19 mouse cellular contexts compared by ENCODE assay signal in genomic region chr2:76541900-76542299, GRCm38 (mm10).
"Had no signal": no experiment of that assay in that cellular context is flagged by ENCODE, and none has a peak within 500 bp of the region (broad histone marks: within the 10 kb centered on the region; RNA-seq: fewer than 3 reads in every experiment).

No protein-coding gene starts in this region.

- H3K4me1 ChIP-seq: neural tube, embryonic 12.5 days had no signal

- DNase-seq: kidney, adult 8-10 months; kidney, postnatal 10 days; kidney, postnatal 36 days; liver, embryonic 13.5 days; lung, adult 2 months; right cerebral cortex, adult 18-20 months; right cerebral cortex, postnatal 14 days; thymus, adult 2 months; thymus, postnatal 14 days; thymus, postnatal 4 days had no signal

- H3K4me3 ChIP-seq: kidney, embryonic 15.5 days; limb, embryonic 10.5 days; limb, embryonic 13.5 days; liver, embryonic 13.5 days; midbrain, embryonic 12.5 days; midbrain, embryonic 15.5 days; neural tube, embryonic 12.5 days; neural tube, embryonic 15.5 days had no signal

- H3K4me2 ChIP-seq: kidney, embryonic 15.5 days; limb, embryonic 13.5 days; liver, embryonic 13.5 days; midbrain, embryonic 12.5 days; midbrain, embryonic 15.5 days; neural tube, embryonic 12.5 days; neural tube, embryonic 15.5 days had no signal

- H3K9me3 ChIP-seq: kidney, embryonic 15.5 days; limb, embryonic 10.5 days; limb, embryonic 13.5 days; liver, embryonic 13.5 days; midbrain, embryonic 12.5 days; midbrain, embryonic 15.5 days; neural tube, embryonic 12.5 days; neural tube, embryonic 15.5 days had no signal

- ATAC-seq: intestine, postnatal 0 days; midbrain, embryonic 15.5 days had no signal

- H3K27me3 ChIP-seq: kidney, embryonic 15.5 days; limb, embryonic 13.5 days; liver, embryonic 13.5 days; midbrain, embryonic 12.5 days; midbrain, embryonic 15.5 days; neural tube, embryonic 12.5 days; neural tube, embryonic 15.5 days had no signal

- H3K27ac ChIP-seq: kidney, embryonic 15.5 days; limb, embryonic 10.5 days; limb, embryonic 13.5 days; liver, embryonic 13.5 days; macrophage; midbrain, embryonic 12.5 days; midbrain, embryonic 15.5 days; neural tube, embryonic 12.5 days; neural tube, embryonic 15.5 days had no signal

- H3K36me3 ChIP-seq: kidney, embryonic 15.5 days; limb, embryonic 10.5 days; limb, embryonic 13.5 days; liver, embryonic 13.5 days; midbrain, embryonic 12.5 days; midbrain, embryonic 15.5 days; neural tube, embryonic 12.5 days; neural tube, embryonic 15.5 days had no signal

- H3K9ac ChIP-seq: kidney, embryonic 15.5 days; limb, embryonic 13.5 days; liver, embryonic 13.5 days; midbrain, embryonic 12.5 days; midbrain, embryonic 15.5 days; neural tube, embryonic 12.5 days; neural tube, embryonic 15.5 days had no signal
